13 mouse cellular contexts compared by ENCODE assay signal in genomic region chr16:44532851-44533250, GRCm38 (mm10). TPM values are rescaled to one million over a fixed set of nuclear protein-coding genes. Genes with fewer than 3 reads are reported as not detected.
A peak's percentile ranks its signal among the peaks of the same experiment; 100 is the strongest.
DNase-seq lines count a peak whose midpoint lies in the region; ATAC-seq and TF ChIP-seq lines count a peak whose summit lies in the region.
"Had no signal": no experiment of that assay in that cellular context is flagged by ENCODE, and none has a peak within 500 bp of the region (broad histone marks: within the 10 kb centered on the region; RNA-seq: fewer than 3 reads in every experiment).

No protein-coding gene starts in this region.

- H3K9ac ChIP-seq in lung, embryonic 14.5 days, result no peak overlapping the region
- H3K9ac ChIP-seq in lung, postnatal 0 days (replicated peaks; ENCODE audit: low read depth), result no peak overlapping the region
- no peak overlapping the region for H3K9ac ChIP-seq in embryonic facial prominence, embryonic 14.5 days (ENCODE audit: low read depth, low read length)
- no peak overlapping the region for H3K9ac ChIP-seq in midbrain, embryonic 14.5 days (replicated peaks; ENCODE audit: low read length)

- TF ChIP-seq EP300 in lung, postnatal 0 days (IDR thresholded peaks at IDR 0.05), result no peak

- H3K4me1 ChIP-seq in lung, embryonic 14.5 days (ENCODE audit: insufficient read depth), result peaks cover 37% of the 10 kb centered on the region
- H3K4me1 ChIP-seq in lung, postnatal 0 days (ENCODE audit: insufficient read depth, low read depth, low read length), result peaks cover 8% of the 10 kb centered on the region
- H3K4me1 ChIP-seq in embryonic facial prominence, embryonic 14.5 days (ENCODE audit: control insufficient read depth, insufficient read depth, low read length), result peaks cover 57% of the 10 kb centered on the region
- H3K4me1 ChIP-seq in hindbrain, embryonic 10.5 days (replicated peaks), result peaks cover 95% of the 10 kb centered on the region
- H3K4me1 ChIP-seq in midbrain, embryonic 14.5 days (ENCODE audit: control insufficient read depth, insufficient read depth, low read length), result peaks cover 57% of the 10 kb centered on the region

- ATAC-seq in lung, embryonic 14.5 days (ENCODE audit: insufficient read depth), result no peak
- no peak for ATAC-seq in lung, postnatal 0 days
- no peak for ATAC-seq in embryonic facial prominence, embryonic 14.5 days (ENCODE audit: low read depth)
- ATAC-seq in midbrain, embryonic 14.5 days (ENCODE audit: low FRiP score, low TSS enrichment), result no peak
- ATAC-seq in monocyte, adult 5-6 weeks (replicated peaks; ENCODE audit: insufficient number of reproducible peaks, low FRiP score, low TSS enrichment, poor library complexity, severe bottlenecking), result no peak
- ATAC-seq: intestine, embryonic 16.5 days had no signal

- peak overlapping the region; percentile 35 for H3K4me2 ChIP-seq in lung, embryonic 14.5 days
- no peak overlapping the region for H3K4me2 ChIP-seq in lung, postnatal 0 days (replicated peaks; ENCODE audit: low read depth, low read length)
- peak overlapping the region; percentile 13; the same call in 1 of the 2 replicates for H3K4me2 ChIP-seq in embryonic facial prominence, embryonic 14.5 days (ENCODE audit: low read depth, low read length)
- peak overlapping the region; percentile 29 for H3K4me2 ChIP-seq in midbrain, embryonic 14.5 days (ENCODE audit: low read length)

- peak; percentile 68 for DNase-seq in lung, embryonic 14.5 days
- no peak for DNase-seq in lung, postnatal 0 days (ENCODE audit: low spot score)
- no peak for DNase-seq in embryonic facial prominence, embryonic 14.5 days (ENCODE audit: low spot score)
- DNase-seq in hindbrain, embryonic 10.5 days (ENCODE audit: low spot score), result no peak
- peak; percentile 73 for DNase-seq in midbrain, embryonic 14.5 days
- DNase-seq in left cerebral cortex, adult 11 months (ENCODE audit: low spot score), result no peak
- no peak for DNase-seq in urinary bladder, postnatal 25 days (ENCODE audit: low spot score)
- DNase-seq: kidney, postnatal 25 days; layer of hippocampus, postnatal 36 days; thymus, postnatal 36 days had no signal

- TF ChIP-seq CTCF in lung, embryonic 14.5 days (IDR thresholded peaks at IDR 0.05; ENCODE audit: low read depth), result no peak
- no peak for TF ChIP-seq CTCF in lung, postnatal 0 days (IDR thresholded peaks at IDR 0.05)

- no peaks in the 10 kb centered on the region for H3K27me3 ChIP-seq in lung, embryonic 14.5 days (ENCODE audit: insufficient read depth, low read length)
- H3K27me3 ChIP-seq in lung, postnatal 0 days (replicated peaks; ENCODE audit: insufficient read depth, low read length), result no peaks in the 10 kb centered on the region
- no peaks in the 10 kb centered on the region for H3K27me3 ChIP-seq in embryonic facial prominence, embryonic 14.5 days (replicated peaks; ENCODE audit: control insufficient read depth, insufficient read depth, low read length)
- H3K27me3 ChIP-seq in hindbrain, embryonic 10.5 days (ENCODE audit: insufficient read depth, poor library complexity, severe bottlenecking), result no peaks in the 10 kb centered on the region
- no peaks in the 10 kb centered on the region for H3K27me3 ChIP-seq in midbrain, embryonic 14.5 days (ENCODE audit: control insufficient read depth, insufficient read depth, low read length)

- no peak overlapping the region for H3K4me3 ChIP-seq in lung, embryonic 14.5 days (ENCODE audit: low read depth, low read length)
- no peak overlapping the region for H3K4me3 ChIP-seq in lung, postnatal 0 days (ENCODE audit: low read depth, low read length)
- H3K4me3 ChIP-seq in embryonic facial prominence, embryonic 14.5 days (ENCODE audit: low read depth, low read length), result no peak overlapping the region
- no peak overlapping the region for H3K4me3 ChIP-seq in hindbrain, embryonic 10.5 days
- no peak overlapping the region for H3K4me3 ChIP-seq in midbrain, embryonic 14.5 days (replicated peaks; ENCODE audit: low read depth, low read length)

- H3K27ac ChIP-seq in lung, embryonic 14.5 days (ENCODE audit: low read depth), result no peak overlapping the region
- H3K27ac ChIP-seq in lung, postnatal 0 days (ENCODE audit: low read length), result no peak overlapping the region
- no peak overlapping the region for H3K27ac ChIP-seq in embryonic facial prominence, embryonic 14.5 days (replicated peaks; ENCODE audit: low read depth, low read length)
- H3K27ac ChIP-seq in hindbrain, embryonic 10.5 days, result peak overlapping the region; percentile 91
- peak overlapping the region; percentile 46 for H3K27ac ChIP-seq in midbrain, embryonic 14.5 days (replicated peaks; ENCODE audit: low read depth, low read length)

- peaks cover 4% of the 10 kb centered on the region; the same call in 1 of the 2 replicates for H3K36me3 ChIP-seq in lung, embryonic 14.5 days (ENCODE audit: insufficient read depth)
- H3K36me3 ChIP-seq in lung, postnatal 0 days (ENCODE audit: insufficient read depth, low read length), result no peaks in the 10 kb centered on the region
- peaks cover 16% of the 10 kb centered on the region for H3K36me3 ChIP-seq in embryonic facial prominence, embryonic 14.5 days (ENCODE audit: control insufficient read depth, insufficient read depth, low read length)
- peaks cover 52% of the 10 kb centered on the region for H3K36me3 ChIP-seq in hindbrain, embryonic 10.5 days
- no peaks in the 10 kb centered on the region for H3K36me3 ChIP-seq in midbrain, embryonic 14.5 days (ENCODE audit: control insufficient read depth, insufficient read depth, low read length)

- WGBS in lung, embryonic 14.5 days, result 22% methylated on average over 16 of the region's 16 CpGs
- WGBS in lung, postnatal 0 days, result 23% methylated on average over 16 of the region's 16 CpGs
- WGBS in embryonic facial prominence, embryonic 14.5 days, result 51% methylated on average over 16 of the region's 16 CpGs
- WGBS in hindbrain, embryonic 10.5 days, result 84% methylated on average over 16 of the region's 16 CpGs
- 35% methylated on average over 16 of the region's 16 CpGs for WGBS in midbrain, embryonic 14.5 days

- no peaks in the 10 kb centered on the region for H3K9me3 ChIP-seq in lung, embryonic 14.5 days (ENCODE audit: low read depth, low read length)
- H3K9me3 ChIP-seq in lung, postnatal 0 days (ENCODE audit: low read length), result no peaks in the 10 kb centered on the region
- no peaks in the 10 kb centered on the region for H3K9me3 ChIP-seq in embryonic facial prominence, embryonic 14.5 days (ENCODE audit: control insufficient read depth, low read length)
- peaks cover 10% of the 10 kb centered on the region; the same call in 1 of the 2 replicates for H3K9me3 ChIP-seq in hindbrain, embryonic 10.5 days
- H3K9me3 ChIP-seq in midbrain, embryonic 14.5 days (ENCODE audit: control insufficient read depth, low read length), result no peaks in the 10 kb centered on the region

RNA-seq across cellular contexts. Expression of gene Boc, which starts 25.8 kb away (rescaled TPM):
- polyA plus RNA-seq in lung, embryonic 14.5 days (2014; fragmentation: Nextera tagmentation; extraction: Ambion mirVana), result 36.4 and 38.8 TPM in 2 replicates
- polyA plus RNA-seq in lung, postnatal 0 days (2015; fragmentation: Nextera tagmentation; extraction: Ambion mirVana), result 13.7 and 14.1 TPM in 2 replicates
- 34.8 and 43.6 TPM in 2 replicates for polyA plus RNA-seq in embryonic facial prominence, embryonic 14.5 days (2014; fragmentation: Nextera tagmentation; extraction: Ambion mirVana)
- polyA plus RNA-seq in hindbrain, embryonic 10.5 days (2016; fragmentation: Nextera tagmentation; extraction: Ambion mirVana), result 36.0 and 43.9 TPM in 2 replicates
- polyA plus RNA-seq in midbrain, embryonic 14.5 days (2014; fragmentation: Nextera tagmentation; extraction: Ambion mirVana), result 14.1 and 22.6 TPM in 2 replicates
- total RNA-seq in monocyte, adult 5-6 weeks (2017), result not detected in 3 replicates
- total RNA-seq: MEL had no signal

Comparison
In these comparisons a context has a peak if more than half of its experiments do, and no peak if none do; other contexts are left out.
1. DNase-seq: peak in lung, embryonic 14.5 days (single experiment) and midbrain, embryonic 14.5 days (single experiment); none in lung, postnatal 0 days (single experiment), embryonic facial prominence, embryonic 14.5 days (single experiment), hindbrain, embryonic 10.5 days (single experiment), left cerebral cortex, adult 11 months (single experiment) and urinary bladder, postnatal 25 days (single experiment).
2. H3K27ac ChIP-seq: peak in hindbrain, embryonic 10.5 days (single experiment) and midbrain, embryonic 14.5 days (single experiment); none in lung, embryonic 14.5 days (single experiment), lung, postnatal 0 days (single experiment) and embryonic facial prominence, embryonic 14.5 days (single experiment).